Mouse (Mus musculus) thymus, adult 2 months (tissue): ENCODE data around the gene Susd1.

Source experiments
- CTCF ChIP-seq: fragments of 200-500 bp; IDR thresholded peaks from 2 replicates; pipeline ENCODE4 v1.5.1; 2012; ENCODE audit warnings: mild to moderate bottlenecking, control low read depth, low read length, moderate library complexity, borderline replicate concordance; ENCODE audit not compliant: control insufficient read depth, poor library complexity, insufficient read depth; ENCODE audit errors: extremely low read depth
- POLR2A ChIP-seq: fragments of 200-500 bp; IDR thresholded peaks from 2 replicates; pipeline ENCODE4 v1.6.1; 2012; ENCODE audit warnings: mild to moderate bottlenecking, low read length, control low read depth, moderate library complexity; ENCODE audit not compliant: control insufficient read depth, poor library complexity, insufficient read depth; ENCODE audit errors: extremely low read depth

DNA sequence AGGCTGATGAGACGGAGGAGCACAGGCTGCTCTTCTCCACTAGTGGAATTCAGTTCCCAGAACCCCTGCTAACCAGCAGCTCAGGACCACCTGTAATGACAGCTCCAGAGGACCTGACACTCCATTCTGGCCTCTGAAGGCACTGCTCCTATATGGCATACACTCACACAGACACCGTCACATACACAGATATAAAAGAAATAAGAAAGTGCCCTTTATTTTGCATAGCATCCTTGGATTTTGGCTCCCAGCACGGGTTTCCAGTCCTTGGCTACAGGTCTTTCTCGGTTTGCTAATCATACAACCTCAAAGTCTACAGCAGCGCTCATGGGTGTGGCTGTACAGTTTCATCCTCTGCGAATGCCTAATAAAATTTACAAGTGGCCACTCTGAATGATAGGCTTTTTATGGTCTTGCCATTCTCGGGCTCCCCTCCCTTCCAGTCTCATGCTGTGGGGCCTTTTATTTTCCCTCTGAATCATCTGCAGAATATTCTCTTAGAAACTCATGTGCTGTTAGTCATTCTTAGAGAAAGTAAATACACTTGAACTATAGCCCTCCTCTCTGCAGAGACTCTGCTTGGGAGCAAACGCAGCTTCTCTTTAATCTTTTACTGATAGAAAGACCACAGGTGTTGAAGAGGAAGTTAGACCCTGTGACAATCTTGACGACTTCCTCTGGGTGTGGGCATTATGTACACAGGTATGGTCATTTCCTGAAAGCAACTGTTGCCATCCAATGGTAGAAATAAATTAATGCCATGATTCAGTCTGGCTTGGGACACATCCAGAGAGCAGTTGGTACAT is 119.1 kb downstream of the Susd1 start:
- TF ChIP-seq POLR2A (no peak), CTCF (no peak)
